Mouse (Mus musculus): ENCODE data around the gene Tmem89. TPM values are rescaled to one million over a fixed set of nuclear protein-coding genes. Genes with fewer than 3 reads are reported as not detected.

The Tmem89 gene
- polyA plus RNA-seq, 1 experiment = not detected

GRCm38 (mm10) chr9:108935991-108936390 is 21.6 kb downstream of the Tmem89 start:
- Histone ChIP-seq H3K79me3 (ENCODE audit: low read depth) (peaks cover 24% of the 10 kb centered on the region), H3K27me3 (ENCODE audit: control insufficient read depth, insufficient read depth, insufficient read length) (peaks cover 8% of the 10 kb centered on the region), H3K36me3 (ENCODE audit: control insufficient read depth, insufficient read depth) (peaks cover 27% of the 10 kb centered on the region), H3ac (ENCODE audit: control insufficient read depth, insufficient read length, low read depth) (no peak overlapping the region), H3K79me2 (ENCODE audit: control insufficient read depth, insufficient read depth) (peaks cover 45% of the 10 kb centered on the region), H3K4me3 (ENCODE audit: insufficient read depth, poor library complexity, severe bottlenecking) (no peak overlapping the region)
- no peak for TF ChIP-seq MYOG (IDR thresholded peaks at IDR 0.05; ENCODE audit: control insufficient read depth, extremely low read depth, insufficient read length)
- TF ChIP-seq MYOD1 (IDR thresholded peaks at IDR 0.05; ENCODE audit: control insufficient read depth, insufficient read length, low read depth) = no peak
- TF ChIP-seq FOSL1 (IDR thresholded peaks at IDR 0.05; ENCODE audit: insufficient read depth, low read length, poor library complexity, severe bottlenecking) = no peak
- no peak for TF ChIP-seq USF1 (IDR thresholded peaks at IDR 0.05; ENCODE audit: low read depth)
- TF ChIP-seq CTCF (IDR thresholded peaks at IDR 0.05; ENCODE audit: control insufficient read depth, insufficient read depth, insufficient read length) = no peak
- TF ChIP-seq CEBPB (IDR thresholded peaks at IDR 0.05; ENCODE audit: low read depth) = no peak
- no peak for TF ChIP-seq MAX (IDR thresholded peaks at IDR 0.05)

GRCm38 (mm10) chr9:108936418-108937364 is 22.3 kb downstream of the Tmem89 start, which contains the start of gene Uqcrc1:
Gene Uqcrc1 (plus strand): TSS chr9:108936633.
- peaks cover 33% of the 10 kb centered on the region for H3K36me3 ChIP-seq (ENCODE audit: control insufficient read depth, insufficient read depth)
- TF ChIP-seq CTCF (IDR thresholded peaks at IDR 0.05; ENCODE audit: control insufficient read depth, insufficient read depth, insufficient read length) (peak; percentile 78), FOSL1 (IDR thresholded peaks at IDR 0.05; ENCODE audit: insufficient read depth, low read length, poor library complexity, severe bottlenecking) (no peak)

GRCm38 (mm10) chr9:108945111-108945510 is 30.7 kb downstream of the Tmem89 start:
- TF ChIP-seq MAX (IDR thresholded peaks at IDR 0.05) (no peak), FOSL1 (IDR thresholded peaks at IDR 0.05; ENCODE audit: insufficient read depth, low read length, poor library complexity, severe bottlenecking) (no peak), CTCF (IDR thresholded peaks at IDR 0.05; ENCODE audit: control insufficient read depth, insufficient read depth, insufficient read length) (no peak), MYOG (IDR thresholded peaks at IDR 0.05; ENCODE audit: control insufficient read depth, extremely low read depth, insufficient read length) (no peak)
- peaks cover 29% of the 10 kb centered on the region for H3K79me2 ChIP-seq (ENCODE audit: control insufficient read depth, insufficient read depth)
- peaks cover 88% of the 10 kb centered on the region for H3K36me3 ChIP-seq (ENCODE audit: control insufficient read depth, insufficient read depth)

More at GRCm38 (mm10) chr9:108936418-108937364, 22.3 kb downstream of the Tmem89 start, which contains the start of gene Uqcrc1:
- Histone ChIP-seq H3K4me3 (ENCODE audit: insufficient read depth, poor library complexity, severe bottlenecking) (peak within 1 kb of the TSS; percentile 89), H3ac (ENCODE audit: control insufficient read depth, insufficient read length, low read depth) (peak within 1 kb of the TSS; percentile 96), H3K79me2 (ENCODE audit: control insufficient read depth, insufficient read depth) (peaks cover 52% of the 10 kb centered on the region), H3K79me3 (ENCODE audit: low read depth) (peaks cover 24% of the 10 kb centered on the region), H3K27me3 (ENCODE audit: control insufficient read depth, insufficient read depth, insufficient read length) (peaks cover 6% of the 10 kb centered on the region)

GRCm38 (mm10) chr9:108945608-108946007 is 31.2 kb downstream of the Tmem89 start:
- peaks cover 24% of the 10 kb centered on the region for H3K79me2 ChIP-seq (ENCODE audit: control insufficient read depth, insufficient read depth)
- H3K27me3 ChIP-seq (ENCODE audit: control insufficient read depth, insufficient read depth, insufficient read length) = no peaks in the 10 kb centered on the region
- no peak overlapping the region for H3ac ChIP-seq (ENCODE audit: control insufficient read depth, insufficient read length, low read depth)
- H3K79me3 ChIP-seq (ENCODE audit: low read depth) = peaks cover 6% of the 10 kb centered on the region
- TF ChIP-seq FOSL1 (IDR thresholded peaks at IDR 0.05; ENCODE audit: insufficient read depth, low read length, poor library complexity, severe bottlenecking) (no peak), MYOD1 (IDR thresholded peaks at IDR 0.05; ENCODE audit: control insufficient read depth, insufficient read length, low read depth) (no peak), CTCF (IDR thresholded peaks at IDR 0.05; ENCODE audit: control insufficient read depth, insufficient read depth, insufficient read length) (no peak), MAX (IDR thresholded peaks at IDR 0.05) (no peak), CEBPB (IDR thresholded peaks at IDR 0.05; ENCODE audit: low read depth) (no peak), MYOG (IDR thresholded peaks at IDR 0.05; ENCODE audit: control insufficient read depth, extremely low read depth, insufficient read length) (no peak), USF1 (IDR thresholded peaks at IDR 0.05; ENCODE audit: low read depth) (no peak)
- H3K4me3 ChIP-seq (ENCODE audit: insufficient read depth, poor library complexity, severe bottlenecking) = no peak overlapping the region
- peaks cover 85% of the 10 kb centered on the region for H3K36me3 ChIP-seq (ENCODE audit: control insufficient read depth, insufficient read depth)

More at GRCm38 (mm10) chr9:108945111-108945510, 30.7 kb downstream of the Tmem89 start:
- no peaks in the 10 kb centered on the region for H3K27me3 ChIP-seq (ENCODE audit: control insufficient read depth, insufficient read depth, insufficient read length)
- no peak overlapping the region for H3ac ChIP-seq (ENCODE audit: control insufficient read depth, insufficient read length, low read depth)
- peaks cover 10% of the 10 kb centered on the region for H3K79me3 ChIP-seq (ENCODE audit: low read depth)
- no peak overlapping the region for H3K4me3 ChIP-seq (ENCODE audit: insufficient read depth, poor library complexity, severe bottlenecking)

GRCm38 (mm10) chr9:108949231-108949966 is 35.0 kb downstream of the Tmem89 start:
- Histone ChIP-seq H3ac (ENCODE audit: control insufficient read depth, insufficient read length, low read depth) (no peak overlapping the region), H3K79me2 (ENCODE audit: control insufficient read depth, insufficient read depth) (peaks cover 9% of the 10 kb centered on the region), H3K27me3 (ENCODE audit: control insufficient read depth, insufficient read depth, insufficient read length) (no peaks in the 10 kb centered on the region), H3K4me3 (ENCODE audit: insufficient read depth, poor library complexity, severe bottlenecking) (no peak overlapping the region), H3K79me3 (ENCODE audit: low read depth) (peaks cover 3% of the 10 kb centered on the region), H3K36me3 (ENCODE audit: control insufficient read depth, insufficient read depth) (peaks cover 58% of the 10 kb centered on the region)
- TF ChIP-seq MAX (IDR thresholded peaks at IDR 0.05) = no peak
- no peak for TF ChIP-seq FOSL1 (IDR thresholded peaks at IDR 0.05; ENCODE audit: insufficient read depth, low read length, poor library complexity, severe bottlenecking)
- no peak for TF ChIP-seq CEBPB (IDR thresholded peaks at IDR 0.05; ENCODE audit: low read depth)
- TF ChIP-seq CTCF (IDR thresholded peaks at IDR 0.05; ENCODE audit: control insufficient read depth, insufficient read depth, insufficient read length) = no peak
- no peak for TF ChIP-seq USF1 (IDR thresholded peaks at IDR 0.05; ENCODE audit: low read depth)
- no peak for TF ChIP-seq MYOG (IDR thresholded peaks at IDR 0.05; ENCODE audit: control insufficient read depth, extremely low read depth, insufficient read length)
- no peak for TF ChIP-seq MYOD1 (IDR thresholded peaks at IDR 0.05; ENCODE audit: control insufficient read depth, insufficient read length, low read depth)

Data from C2C12 (cell line).